Mouse (Mus musculus) midbrain, postnatal 0 days (tissue): ENCODE measurements around the gene Tubb4b. TPM values are rescaled to one million over a fixed set of nuclear protein-coding genes. Genes with fewer than 3 reads are reported as not detected.
A peak's percentile ranks its signal among the peaks of the same experiment; 100 is the strongest.
"Not testable (repeated sequence)": the region's sequence is repeated elsewhere in the genome, so short reads cannot be mapped to it uniquely, and the experiment has no call there.

ENCODE experiments used
- ATAC-seq: fragments of 200-750 bp; cut with Nextera tagmentation; 2 replicates; pipeline ENCODE4 v1.8.0; 2017; ENCODE audit warnings: moderate number of reproducible peaks, mild to moderate bottlenecking, moderate TSS enrichment, moderate library complexity; ENCODE audit not compliant: low FRiP score
- DNase-seq: peaks from one replicate; pipeline ENCODE4 v3.0.0-alpha.2; 2015; ENCODE audit warnings: low spot score
- H3K27ac ChIP-seq: fragments of 300-500 bp; sonication (generic); 2 replicates; pipeline ENCODE4 v1.5.1; 2014; ENCODE audit warnings: low read depth, mild to moderate bottlenecking, low read length, mixed read lengths
- H3K27me3 ChIP-seq: fragments of 300-500 bp; sonication (generic); 2 replicates; pipeline ENCODE4 v1.6.1; 2014; ENCODE audit warnings: low read length, control low read depth, mixed read lengths; ENCODE audit not compliant: insufficient read depth
- H3K36me3 ChIP-seq: fragments of 300-500 bp; sonication (generic); 2 replicates; pipeline ENCODE4 v1.6.1; 2014; ENCODE audit warnings: low read length, control low read depth, mixed read lengths; ENCODE audit not compliant: insufficient read depth
- H3K4me1 ChIP-seq: fragments of 300-500 bp; sonication (generic); 2 replicates; pipeline ENCODE4 v1.6.1; 2014; ENCODE audit warnings: mild to moderate bottlenecking, control low read depth, antibody characterized with exemption, low read length, mixed read lengths; ENCODE audit not compliant: insufficient read depth
- H3K4me2 ChIP-seq: fragments of 300-500 bp; sonication (generic); 2 replicates; pipeline ENCODE4 v1.6.1; 2014; ENCODE audit warnings: low read depth, mild to moderate bottlenecking, low read length, mixed read lengths; ENCODE audit not compliant: poor library complexity, severe bottlenecking
- H3K4me3 ChIP-seq: fragments of 300-500 bp; sonication (generic); 2 replicates; pipeline ENCODE4 v1.5.1; 2014; ENCODE audit warnings: low read depth, mild to moderate bottlenecking, low read length, moderate library complexity
- H3K9ac ChIP-seq: fragments of 300-500 bp; sonication (generic); replicated peaks from 2 replicates; pipeline ENCODE4 v1.6.1; 2014; ENCODE audit warnings: mild to moderate bottlenecking, low read length, moderate library complexity, mixed read lengths; ENCODE audit not compliant: poor library complexity, severe bottlenecking
- H3K9me3 ChIP-seq: fragments of 300-500 bp; sonication (generic); 2 replicates; pipeline ENCODE4 v1.6.1; 2016; ENCODE audit warnings: low read length, control low read depth
- CTCF ChIP-seq: IDR thresholded peaks from 2 replicates; pipeline ENCODE4 v1.5.1; 2016; ENCODE audit warnings: antibody characterized with exemption, mild to moderate bottlenecking
- WGBS: fragments of 180-500 bp; shearing (Covaris S2); extraction: QIAGEN DNeasy Blood & Tissue Kit; methylation state at CpG from one replicate; pipeline ENCODE4 v1.1.7; 2014; 5-methylcytosine and 5-hydroxymethylcytosine counted together
- polyA plus RNA-seq: library from polyadenylated mRNA; unstranded; fragments of >200 nt; fragmentation: Nextera tagmentation; extraction: Ambion mirVana; gene quantifications from 2 replicates; pipeline ENCODE4 v1.2.1, GENCODE M21; 2015
- total RNA-seq: library from RNA; depleted of rRNA; stranded (reverse); fragments of >200 nt; gene quantifications from 2 replicates; pipeline ENCODE4 v1.2.3, GENCODE M21; 2014

Gene Tubb4b
- total and polyA plus RNA-seq, 2 experiments from 2014 or later, result 461 to 625 TPM

DNA sequence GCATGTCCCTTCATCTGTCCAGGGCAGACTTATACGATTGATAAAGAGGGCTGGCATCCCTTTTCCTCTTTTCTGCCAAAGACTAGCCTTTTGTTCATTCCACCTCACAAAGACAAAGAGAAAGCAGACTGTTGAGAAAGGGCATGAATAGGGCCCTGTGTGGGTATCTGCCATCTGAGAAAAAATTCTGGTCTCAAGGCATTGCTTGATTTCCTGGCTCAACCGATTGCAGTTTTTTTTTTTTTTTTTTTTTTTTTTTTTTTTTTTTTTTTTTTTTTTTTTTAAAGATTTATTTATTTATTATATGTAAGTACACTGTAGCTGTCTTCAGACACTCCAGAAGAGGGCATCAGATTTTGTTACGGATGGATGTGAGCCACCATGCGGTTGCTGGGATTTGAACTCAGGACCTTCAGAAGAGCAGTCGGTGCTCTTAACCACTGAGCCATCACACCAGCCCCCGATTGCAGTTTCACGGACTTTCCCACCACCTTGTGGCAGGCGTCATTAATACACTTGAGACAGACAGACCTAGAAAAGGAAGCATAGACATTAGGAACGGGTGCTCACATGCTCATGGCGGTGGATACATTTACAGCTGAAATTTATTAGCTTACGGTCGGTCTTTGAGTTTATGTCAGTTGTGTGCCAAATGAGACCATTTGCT, 32.1 kb upstream of the Tubb4b start:
- Histone ChIP-seq H3K4me3 (peak overlapping the region; percentile 98), H3K4me2 (peak overlapping the region; percentile 99), H3K9ac (peak overlapping the region; percentile 86; the same call in 1 of the 2 replicates)
- peak; percentile 35; the same call in 1 of the 2 replicates for TF ChIP-seq CTCF
- H3K4me1 ChIP-seq, H3K36me3 ChIP-seq, H3K9me3 ChIP-seq, ATAC-seq, H3K27ac ChIP-seq, DNase-seq, H3K27me3 ChIP-seq: not testable (repeated sequence)
- WGBS, result 57% methylated on average over 10 of the region's 12 CpGs

- Histone ChIP-seq H3K4me1 (0 out of 2 replicates have a peak, but pooled peaks cover 9% of the 10 kb centered on the region), H3K27me3 (no peaks in the 10 kb centered on the region), H3K9ac (peak within 1 kb of the TSS; percentile 86), H3K4me2 (peak within 1 kb of the TSS; percentile 99), H3K9me3 (no peaks in the 10 kb centered on the region), H3K36me3 (peaks cover 7% of the 10 kb centered on the region; the same call in 1 of the 2 replicates), H3K27ac (peak within 1 kb of the TSS; percentile 82), H3K4me3 (peak within 1 kb of the TSS; percentile 98)
- WGBS, result 1% methylated on average over 38 of the region's 39 CpGs
- DNase-seq (peak; percentile 93), ATAC-seq (peak; percentile 92)
- TF ChIP-seq CTCF, result no peak
Measured at GRCm38 (mm10) chr2:25255284-25255779, 30.8 kb upstream of the Tubb4b start, which contains the start of gene Tmem203. Gene Tmem203, plus strand, starts transcription at chr2:25255439.

- Histone ChIP-seq H3K4me3 (no peak overlapping the region), H3K27ac (no peak overlapping the region), H3K27me3 (no peaks in the 10 kb centered on the region), H3K9me3 (no peaks in the 10 kb centered on the region), H3K4me1 (0 out of 2 replicates have a peak, but pooled peaks cover 9% of the 10 kb centered on the region), H3K36me3 (peaks cover 17% of the 10 kb centered on the region), H3K4me2 (no peak overlapping the region), H3K9ac (no peak overlapping the region)
- TF ChIP-seq CTCF, result peak; percentile 56
- DNase-seq (no peak), ATAC-seq (no peak)
- WGBS, result 69% methylated on average over 1 of the region's 1 CpGs
Measured at GRCm38 (mm10) chr2:25252331-25252730, 27.8 kb upstream of the Tubb4b start.

DNA sequence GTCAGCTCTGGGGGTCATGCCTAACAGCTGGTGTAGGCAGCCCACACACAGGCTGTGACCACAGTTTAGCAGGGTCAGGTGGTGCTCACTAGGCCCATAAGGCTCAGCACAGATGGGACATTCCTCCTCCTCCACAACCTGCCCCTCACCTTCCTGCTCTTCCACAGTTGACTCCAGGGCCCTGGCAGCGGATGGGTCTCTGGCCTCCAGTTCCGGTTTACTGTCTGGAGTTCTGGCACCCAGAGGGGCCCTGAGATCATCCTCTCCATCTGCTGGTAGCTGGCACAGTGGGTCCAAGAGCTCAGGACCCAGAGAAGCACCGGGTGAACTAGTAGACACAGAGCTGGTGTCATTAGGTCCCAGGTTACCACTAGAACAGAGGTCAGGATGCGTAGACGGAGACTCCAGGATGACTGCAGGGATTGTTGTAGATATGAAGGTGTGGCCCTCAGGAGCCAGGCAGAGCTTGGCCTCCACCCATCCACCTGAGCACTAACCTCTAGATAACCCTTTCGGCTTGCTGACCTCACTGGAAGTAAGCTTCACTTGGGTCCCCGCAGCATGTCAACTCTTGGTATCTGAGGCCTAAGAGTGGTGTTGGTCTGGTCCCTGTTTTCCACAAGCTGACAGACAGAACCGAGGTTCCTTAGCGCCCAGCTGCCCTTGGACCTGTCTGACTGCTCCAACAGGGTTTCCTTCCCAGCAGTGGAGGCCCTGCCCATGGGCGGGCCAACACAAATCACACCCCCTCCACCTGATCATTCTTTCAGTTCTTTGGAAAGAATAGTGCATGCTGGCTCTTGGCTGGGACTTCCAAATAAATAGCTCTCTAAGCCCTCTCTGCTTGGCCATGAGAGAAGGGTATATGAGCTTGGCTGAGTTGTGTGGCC, 21.9 kb upstream of the Tubb4b start, which contains the start of gene AL732309.1:
Gene AL732309.1, minus strand, starts transcription at position 681 of the 890 bp plus-strand sequence.
- Histone ChIP-seq H3K4me3 (no peak within 1 kb of the TSS), H3K4me2 (no peak within 1 kb of the TSS), H3K36me3 (peaks cover 32% of the 10 kb centered on the region), H3K27ac (no peak within 1 kb of the TSS), H3K9ac (no peak within 1 kb of the TSS), H3K4me1 (peaks cover 8% of the 10 kb centered on the region; the same call in 1 of the 2 replicates), H3K27me3 (no peaks in the 10 kb centered on the region), H3K9me3 (no peaks in the 10 kb centered on the region)
- DNase-seq (no peak), ATAC-seq (no peak)
- TF ChIP-seq CTCF, result no peak
- 94% methylated on average over 9 of the region's 10 CpGs for WGBS

DNA sequence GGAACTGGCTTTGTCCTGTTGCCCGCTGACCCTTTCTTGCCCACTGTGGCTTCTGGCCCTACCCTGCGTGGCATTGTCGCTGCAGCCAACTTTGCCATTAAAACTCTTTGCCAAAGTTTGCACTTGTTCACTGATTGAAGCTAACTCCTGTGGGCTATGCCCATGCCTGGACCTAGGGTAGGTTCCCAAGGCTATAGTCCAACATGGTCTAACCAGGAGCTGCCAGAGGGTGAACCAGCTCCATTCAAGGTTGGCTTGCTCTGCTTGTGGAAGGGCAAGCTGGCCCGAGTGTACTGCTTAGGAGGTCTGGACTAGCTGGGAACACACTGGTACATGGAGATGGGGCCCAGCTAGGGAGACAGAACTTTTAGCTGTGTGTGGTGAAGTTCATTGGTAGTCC, 19.6 kb upstream of the Tubb4b start:
- Histone ChIP-seq H3K27ac (no peak overlapping the region), H3K9ac (no peak overlapping the region), H3K9me3 (no peaks in the 10 kb centered on the region), H3K36me3 (peaks cover 25% of the 10 kb centered on the region), H3K4me2 (no peak overlapping the region), H3K27me3 (no peaks in the 10 kb centered on the region), H3K4me3 (no peak overlapping the region), H3K4me1 (peaks cover 9% of the 10 kb centered on the region; the same call in 1 of the 2 replicates)
- no peak for ATAC-seq
- TF ChIP-seq CTCF, result no peak
- WGBS, result 88% methylated on average over 4 of the region's 4 CpGs
- DNase-seq, result no peak
